Mouse (Mus musculus) hindbrain, embryonic 11.5 days (tissue): ENCODE results near the gene Bmt2. TPM values are rescaled to one million over a fixed set of nuclear protein-coding genes. Genes with fewer than 3 reads are reported as not detected.

Experiments
- ATAC-seq: fragments of 200-750 bp; cut with Nextera tagmentation; 2 replicates; pipeline ENCODE4 v1.8.0; 2017; ENCODE audit warnings: mild to moderate bottlenecking, moderate TSS enrichment, moderate library complexity; ENCODE audit not compliant: low FRiP score
- DNase-seq: peaks from one replicate; pipeline ENCODE4 v3.0.0-alpha.2; 2015; ENCODE audit warnings: low spot score
- H3K27ac ChIP-seq: fragments of 300-500 bp; sonication (generic); 2 replicates; pipeline ENCODE4 v1.5.1; 2014; ENCODE audit warnings: mild to moderate bottlenecking, low read depth, low read length
- H3K27me3 ChIP-seq: fragments of 300-500 bp; sonication (generic); 2 replicates; pipeline ENCODE4 v1.6.1; 2014; ENCODE audit warnings: mild to moderate bottlenecking, low read length, moderate library complexity, mixed read lengths; ENCODE audit not compliant: control insufficient read depth, insufficient read depth
- H3K36me3 ChIP-seq: fragments of 300-500 bp; sonication (generic); 2 replicates; pipeline ENCODE4 v1.6.1; 2014; ENCODE audit warnings: mild to moderate bottlenecking, low read length, moderate library complexity, mixed read lengths; ENCODE audit not compliant: control insufficient read depth, insufficient read depth
- H3K4me1 ChIP-seq: fragments of 300-500 bp; sonication (generic); replicated peaks from 2 replicates; pipeline ENCODE4 v1.6.1; 2014; ENCODE audit warnings: low read length, mixed read lengths; ENCODE audit not compliant: control insufficient read depth, insufficient read depth
- H3K4me2 ChIP-seq: fragments of 300-500 bp; sonication (generic); replicated peaks from 2 replicates; pipeline ENCODE4 v1.6.1; 2014; ENCODE audit warnings: mild to moderate bottlenecking, low read depth, low read length
- H3K4me3 ChIP-seq: fragments of 300-500 bp; sonication (generic); 2 replicates; pipeline ENCODE4 v1.5.1; 2014; ENCODE audit warnings: low read depth, low read length
- H3K9ac ChIP-seq: fragments of 300-500 bp; sonication (generic); 2 replicates; pipeline ENCODE4 v1.6.1; 2014; ENCODE audit warnings: low read depth, low read length
- H3K9me3 ChIP-seq: fragments of 300-500 bp; sonication (generic); 2 replicates; pipeline ENCODE4 v1.6.1; 2016; ENCODE audit warnings: low read length; ENCODE audit not compliant: control insufficient read depth
- WGBS: fragments of 180-500 bp; shearing (Covaris S2); extraction: QIAGEN DNeasy Blood & Tissue Kit; methylation state at CpG from one replicate; pipeline ENCODE4 v1.1.7; 2014; 5-methylcytosine and 5-hydroxymethylcytosine counted together
- polyA plus RNA-seq: library from polyadenylated mRNA; unstranded; fragments of >200 nt; fragmentation: Nextera tagmentation; extraction: Ambion mirVana; gene quantifications from 2 replicates; pipeline ENCODE4 v1.2.1, GENCODE M21; 2014

Bmt2 gene
- polyA plus RNA-seq, 1 experiment from 2014 or later = 25.4 TPM

GRCm38 (mm10) chr6:13648305-13648704 lies 29.5 kb downstream of the Bmt2 start:
- H3K4me2 ChIP-seq = no peak overlapping the region

GRCm38 (mm10) chr6:13636582-13636989 lies 41.2 kb downstream of the Bmt2 start:
- no peaks in the 10 kb centered on the region for H3K27me3 ChIP-seq
- H3K4me3 ChIP-seq = no peak overlapping the region
- ATAC-seq (no peak), DNase-seq (no peak)
- no peaks in the 10 kb centered on the region for H3K36me3 ChIP-seq
- H3K4me2 ChIP-seq = no peak overlapping the region
- no peak overlapping the region for H3K27ac ChIP-seq
- no peaks in the 10 kb centered on the region for H3K4me1 ChIP-seq
- H3K9ac ChIP-seq = no peak overlapping the region
- 88% methylated on average over 3 of the region's 3 CpGs for WGBS
- no peaks in the 10 kb centered on the region for H3K9me3 ChIP-seq

More at GRCm38 (mm10) chr6:13648305-13648704, 29.5 kb downstream of the Bmt2 start:
- Histone ChIP-seq H3K36me3 (no peaks in the 10 kb centered on the region), H3K4me3 (no peak overlapping the region), H3K9me3 (no peaks in the 10 kb centered on the region), H3K27me3 (no peaks in the 10 kb centered on the region), H3K27ac (no peak overlapping the region), H3K9ac (no peak overlapping the region), H3K4me1 (no peaks in the 10 kb centered on the region)
- no peak for ATAC-seq
- no peak for DNase-seq

- no peak overlapping the region for H3K4me3 ChIP-seq
- ATAC-seq = no peak
- H3K4me1 ChIP-seq = no peaks in the 10 kb centered on the region
- no peak overlapping the region for H3K4me2 ChIP-seq
- no peak overlapping the region for H3K27ac ChIP-seq
- no peak for DNase-seq
- 87% methylated on average over 1 of the region's 1 CpGs for WGBS
- H3K36me3 ChIP-seq = no peaks in the 10 kb centered on the region
- H3K27me3 ChIP-seq = no peaks in the 10 kb centered on the region
- H3K9ac ChIP-seq = no peak overlapping the region
- no peaks in the 10 kb centered on the region for H3K9me3 ChIP-seq
Measured at GRCm38 (mm10) chr6:13632571-13632970, 45.2 kb downstream of the Bmt2 start.

GRCm38 (mm10) chr6:13630607-13631006 lies 47.2 kb downstream of the Bmt2 start:
- Histone ChIP-seq H3K9ac (no peak overlapping the region), H3K4me2 (no peak overlapping the region), H3K4me3 (no peak overlapping the region), H3K9me3 (no peaks in the 10 kb centered on the region), H3K36me3 (no peaks in the 10 kb centered on the region), H3K4me1 (no peaks in the 10 kb centered on the region), H3K27me3 (no peaks in the 10 kb centered on the region), H3K27ac (no peak overlapping the region)
- ATAC-seq (no peak), DNase-seq (no peak)
- WGBS = 77% methylated on average over 2 of the region's 2 CpGs

GRCm38 (mm10) chr6:13619618-13620017 lies 58.1 kb downstream of the Bmt2 start:
- WGBS = 84% methylated on average over 2 of the region's 2 CpGs
- no peak for ATAC-seq
- no peak overlapping the region for H3K27ac ChIP-seq
- no peak overlapping the region for H3K4me2 ChIP-seq
- no peaks in the 10 kb centered on the region for H3K4me1 ChIP-seq
- no peaks in the 10 kb centered on the region for H3K36me3 ChIP-seq
- H3K27me3 ChIP-seq = no peaks in the 10 kb centered on the region
- DNase-seq = no peak
- H3K4me3 ChIP-seq = no peak overlapping the region
- no peak overlapping the region for H3K9ac ChIP-seq
- H3K9me3 ChIP-seq = no peaks in the 10 kb centered on the region

GRCm38 (mm10) chr6:13617110-13617509 lies 60.7 kb downstream of the Bmt2 start:
- ATAC-seq (no peak), DNase-seq (no peak)
- H3K9me3 ChIP-seq = no peaks in the 10 kb centered on the region
- no peak overlapping the region for H3K9ac ChIP-seq
- H3K4me2 ChIP-seq = no peak overlapping the region
- no peaks in the 10 kb centered on the region for H3K36me3 ChIP-seq
- no peaks in the 10 kb centered on the region for H3K4me1 ChIP-seq
- no peak overlapping the region for H3K4me3 ChIP-seq
- no peaks in the 10 kb centered on the region for H3K27me3 ChIP-seq
- WGBS = 93% methylated on average over 3 of the region's 3 CpGs
- no peak overlapping the region for H3K27ac ChIP-seq

- ATAC-seq (no peak), DNase-seq (no peak)
- H3K4me3 ChIP-seq = no peak overlapping the region
- 81% methylated on average over 3 of the region's 3 CpGs for WGBS
- H3K9me3 ChIP-seq = no peaks in the 10 kb centered on the region
- H3K27ac ChIP-seq = no peak overlapping the region
- no peak overlapping the region for H3K4me2 ChIP-seq
- no peaks in the 10 kb centered on the region for H3K27me3 ChIP-seq
- no peak overlapping the region for H3K9ac ChIP-seq
- H3K4me1 ChIP-seq = no peaks in the 10 kb centered on the region
- H3K36me3 ChIP-seq = no peaks in the 10 kb centered on the region
Measured at GRCm38 (mm10) chr6:13614568-13614967, 63.2 kb downstream of the Bmt2 start.

GRCm38 (mm10) chr6:13613671-13614070 lies 64.1 kb downstream of the Bmt2 start:
- no peaks in the 10 kb centered on the region for H3K4me1 ChIP-seq
- ATAC-seq (no peak), DNase-seq (no peak)
- 83% methylated on average over 3 of the region's 3 CpGs for WGBS
- H3K9me3 ChIP-seq = no peaks in the 10 kb centered on the region
- no peaks in the 10 kb centered on the region for H3K36me3 ChIP-seq
- no peak overlapping the region for H3K4me2 ChIP-seq
- H3K27me3 ChIP-seq = no peaks in the 10 kb centered on the region
- H3K4me3 ChIP-seq = no peak overlapping the region
- no peak overlapping the region for H3K27ac ChIP-seq
- no peak overlapping the region for H3K9ac ChIP-seq

- Histone ChIP-seq H3K4me2 (no peak overlapping the region), H3K4me3 (no peak overlapping the region), H3K9ac (no peak overlapping the region), H3K9me3 (no peaks in the 10 kb centered on the region), H3K27ac (no peak overlapping the region), H3K27me3 (no peaks in the 10 kb centered on the region), H3K4me1 (no peaks in the 10 kb centered on the region), H3K36me3 (no peaks in the 10 kb centered on the region)
- DNase-seq (no peak), ATAC-seq (no peak)
- 94% methylated on average over 2 of the region's 2 CpGs for WGBS
Measured at GRCm38 (mm10) chr6:13610869-13611268, 66.9 kb downstream of the Bmt2 start.
